Mouse (Mus musculus): Measurements from ENCODE around the gene Tex26.

GRCm38 (mm10) chr5:149517116-149517515 lies 77.7 kb downstream of the Tex26 start:
- TF ChIP-seq CTCF (IDR thresholded peaks at IDR 0.05; ENCODE audit: control insufficient read depth, insufficient read depth, low read length), result no peak
- TF ChIP-seq POLR2A (IDR thresholded peaks at IDR 0.05; ENCODE audit: borderline replicate concordance, control insufficient read depth, low read depth, low read length), result no peak

Data from bone marrow, adult 2 months (tissue).